Mouse (Mus musculus): Measurements from ENCODE around the gene Ankrd34a.

DNA sequence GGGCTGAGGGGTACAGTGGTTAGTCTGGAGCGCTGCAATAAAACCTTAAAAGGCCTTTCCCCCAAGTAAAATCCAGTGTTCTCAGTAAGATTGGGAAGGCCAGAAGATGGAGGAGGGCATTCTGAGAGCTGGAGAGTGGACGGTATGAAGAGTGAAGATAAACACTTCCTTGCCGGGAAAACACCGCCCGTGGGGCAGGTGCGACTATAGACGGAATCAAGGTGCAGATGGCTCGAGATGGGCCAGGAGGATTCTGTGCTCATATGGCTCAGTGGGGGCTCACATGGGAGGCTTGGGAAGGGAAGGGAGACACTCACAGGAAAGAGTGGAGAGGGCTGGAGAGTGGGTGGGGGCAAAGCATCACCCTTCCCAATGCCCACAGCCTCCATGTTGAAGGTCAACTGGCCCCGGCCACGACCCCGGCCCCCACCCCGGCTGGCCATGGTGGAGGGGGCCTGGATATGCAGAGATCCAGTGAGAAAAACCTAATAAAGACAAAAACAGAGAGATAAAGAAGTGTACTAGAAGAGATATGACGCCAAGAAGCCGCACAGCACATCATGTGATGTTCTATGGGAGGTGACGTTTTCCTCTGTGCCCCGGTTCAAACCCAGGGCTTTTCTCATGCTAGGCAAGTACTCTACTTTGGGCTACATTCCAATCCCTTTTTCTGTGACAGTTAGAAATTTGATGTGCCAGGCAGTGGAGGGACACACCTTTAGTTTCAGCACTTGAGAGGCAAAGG, 14.5 kb upstream of the Ankrd34a start:
- TF ChIP-seq CTCF (IDR thresholded peaks at IDR 0.05; ENCODE audit: low read depth): no peak
- TF ChIP-seq EP300 (IDR thresholded peaks at IDR 0.05; ENCODE audit: low read depth): no peak
